Mouse (Mus musculus): ENCODE data around the gene Akap6.

DNA sequence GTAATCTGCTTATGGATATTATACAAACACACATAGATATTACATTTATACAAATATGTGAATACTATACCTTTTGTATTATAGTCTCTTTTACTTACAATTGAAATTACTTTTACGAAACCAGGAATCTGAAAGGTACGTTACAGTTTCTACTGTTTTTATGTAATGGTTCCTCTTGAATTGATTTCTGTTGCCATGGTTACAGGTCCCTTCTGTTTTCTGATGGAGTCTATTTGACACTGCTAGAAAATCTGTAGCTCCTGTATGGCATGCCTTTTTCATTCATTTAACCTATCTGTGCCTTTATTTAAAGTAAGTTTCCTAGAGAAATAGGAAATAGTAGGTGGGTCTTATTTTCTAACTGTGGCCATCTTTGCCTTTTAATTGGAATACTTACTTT lies 56.5 kb downstream of the Akap6 start:
- TF ChIP-seq CTCF (IDR thresholded peaks at IDR 0.05; ENCODE audit: borderline replicate concordance, control insufficient read depth, extremely low read depth, insufficient read depth, low read length, poor library complexity) = no peak
- TF ChIP-seq POLR2A (IDR thresholded peaks at IDR 0.05; ENCODE audit: control insufficient read depth, extremely low read depth, insufficient read depth, low read length, poor library complexity) = no peak

Measured in thymus, adult 2 months (tissue).